Mouse (Mus musculus) cerebellum, adult 2 months (tissue): ENCODE measurements around the gene Prkce.

Experiments
- CTCF ChIP-seq: fragments of 200-500 bp; IDR thresholded peaks from 2 replicates; pipeline ENCODE4 v1.5.1; 2011; ENCODE audit warnings: low read depth, mild to moderate bottlenecking, control low read depth, low read length, moderate library complexity, borderline replicate concordance; ENCODE audit not compliant: insufficient read depth
- POLR2A ChIP-seq: fragments of 200-500 bp; IDR thresholded peaks from 2 replicates; pipeline ENCODE4 v1.6.1; 2011; ENCODE audit warnings: low read length, control low read depth, borderline replicate concordance; ENCODE audit not compliant: insufficient read depth

DNA sequence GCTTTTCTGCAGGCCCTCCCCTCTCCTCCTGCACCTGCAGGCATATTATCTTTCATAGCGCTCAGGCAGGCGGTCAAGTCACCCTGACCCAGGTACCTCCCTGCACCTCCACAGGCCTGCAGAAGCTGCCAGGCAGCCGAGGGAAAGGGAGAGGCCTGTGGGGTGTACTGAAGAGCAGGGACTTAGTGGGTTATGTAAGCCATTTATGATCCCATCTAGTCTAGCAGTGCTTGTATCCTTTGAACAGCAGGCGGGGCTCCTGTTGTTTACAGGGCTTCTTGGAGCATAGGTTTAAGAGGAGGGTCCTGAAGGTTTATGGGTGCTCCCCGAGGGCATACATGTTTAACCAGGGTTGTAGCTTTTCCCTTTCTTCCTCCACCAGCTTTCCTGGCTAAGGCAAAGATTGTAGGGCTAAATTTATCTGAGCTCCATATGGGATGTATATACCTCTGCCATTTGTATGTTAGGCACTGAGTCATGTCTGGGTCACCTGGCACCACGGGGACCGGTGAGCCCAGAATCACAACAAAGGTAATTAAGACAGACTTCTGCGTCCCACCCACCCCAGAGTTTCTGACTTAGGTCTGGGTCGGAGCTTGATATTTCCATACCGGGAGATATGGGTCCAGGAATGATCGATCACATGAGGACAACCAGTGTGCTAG, 96.5 kb downstream of the Prkce start:
- no peak for TF ChIP-seq CTCF
- TF ChIP-seq POLR2A = no peak
